Mouse (Mus musculus) lung, embryonic 14.5 days (tissue): ENCODE data around the gene Birc2. TPM values are rescaled to one million over a fixed set of nuclear protein-coding genes. Genes with fewer than 3 reads are reported as not detected.

Source experiments
- ATAC-seq: fragments of 200-750 bp; cut with Nextera tagmentation; 2 replicates; pipeline ENCODE4 v1.8.0; 2017; ENCODE audit warnings: mild to moderate bottlenecking, moderate TSS enrichment, moderate library complexity; ENCODE audit not compliant: insufficient read depth
- DNase-seq: peaks from one replicate; pipeline ENCODE4 v3.0.0-alpha.2; 2015
- H3K27ac ChIP-seq: fragments of 300-500 bp; sonication (generic); 2 replicates; pipeline ENCODE4 v1.5.1; 2014; ENCODE audit warnings: low read depth, mild to moderate bottlenecking, moderate library complexity
- H3K27me3 ChIP-seq: fragments of 300-500 bp; sonication (generic); 2 replicates; pipeline ENCODE4 v1.6.1; 2014; ENCODE audit warnings: low read length, control low read depth; ENCODE audit not compliant: insufficient read depth
- H3K36me3 ChIP-seq: fragments of 300-500 bp; sonication (generic); 2 replicates; pipeline ENCODE4 v1.6.1; 2014; ENCODE audit warnings: control low read depth; ENCODE audit not compliant: insufficient read depth
- H3K4me1 ChIP-seq: fragments of 300-500 bp; sonication (generic); 2 replicates; pipeline ENCODE4 v1.6.1; 2014; ENCODE audit warnings: antibody characterized with exemption, control low read depth; ENCODE audit not compliant: insufficient read depth
- H3K4me2 ChIP-seq: fragments of 300-500 bp; sonication (generic); 2 replicates; pipeline ENCODE4 v1.6.1; 2014; ENCODE audit warnings: mild to moderate bottlenecking
- H3K4me3 ChIP-seq: fragments of 300-500 bp; sonication (generic); 2 replicates; pipeline ENCODE4 v1.5.1; 2014; ENCODE audit warnings: low read depth, low read length
- H3K9ac ChIP-seq: fragments of 300-500 bp; sonication (generic); 2 replicates; pipeline ENCODE4 v1.6.1; 2014
- H3K9me3 ChIP-seq: fragments of 300-500 bp; sonication (generic); 2 replicates; pipeline ENCODE4 v1.6.1; 2016; ENCODE audit warnings: low read depth, low read length, control low read depth
- CTCF ChIP-seq: IDR thresholded peaks from 2 replicates; pipeline ENCODE4 v1.5.1; 2016; ENCODE audit warnings: antibody characterized with exemption, low read depth
- WGBS: fragments of 180-500 bp; shearing (Covaris S2); extraction: QIAGEN DNeasy Blood & Tissue Kit; methylation state at CpG from one replicate; pipeline ENCODE4 v1.1.7; 2014; 5-methylcytosine and 5-hydroxymethylcytosine counted together
- polyA plus RNA-seq: library from polyadenylated mRNA; unstranded; fragments of >200 nt; fragmentation: Nextera tagmentation; extraction: Ambion mirVana; gene quantifications from 2 replicates; pipeline ENCODE4 v1.2.1, GENCODE M21; 2014

The Birc2 gene
- polyA plus RNA-seq, 1 experiment from 2014 or later: 36.2 TPM

DNA sequence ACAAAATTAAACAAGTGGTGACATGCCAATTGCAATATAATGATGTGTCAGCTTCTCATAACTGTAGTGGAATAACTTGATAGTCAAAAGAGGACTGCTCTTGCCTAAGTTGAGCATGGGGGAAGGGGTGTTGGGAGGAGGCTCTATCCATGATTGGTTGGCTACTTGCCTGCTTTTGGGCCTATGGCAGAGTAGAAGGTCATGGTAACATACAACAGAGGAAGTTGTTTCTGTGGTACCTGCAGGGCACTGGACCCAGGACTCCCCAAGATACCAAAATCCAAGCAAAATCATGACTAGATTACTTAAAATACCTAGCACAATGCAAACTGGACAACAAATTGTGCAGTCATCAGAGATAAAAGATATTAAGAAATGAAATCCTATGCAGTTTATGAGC, 41.3 kb downstream of the Birc2 start:
- no peak for TF ChIP-seq CTCF
- H3K9me3 ChIP-seq: no peaks in the 10 kb centered on the region
- no peak for DNase-seq
- H3K4me1 ChIP-seq: no peaks in the 10 kb centered on the region
- no peak overlapping the region for H3K4me2 ChIP-seq
- H3K9ac ChIP-seq: no peak overlapping the region
- H3K27ac ChIP-seq: no peak overlapping the region
- H3K27me3 ChIP-seq: no peaks in the 10 kb centered on the region
- H3K36me3 ChIP-seq: peaks cover 33% of the 10 kb centered on the region
- H3K4me3 ChIP-seq: no peak overlapping the region
- no peak for ATAC-seq

DNA sequence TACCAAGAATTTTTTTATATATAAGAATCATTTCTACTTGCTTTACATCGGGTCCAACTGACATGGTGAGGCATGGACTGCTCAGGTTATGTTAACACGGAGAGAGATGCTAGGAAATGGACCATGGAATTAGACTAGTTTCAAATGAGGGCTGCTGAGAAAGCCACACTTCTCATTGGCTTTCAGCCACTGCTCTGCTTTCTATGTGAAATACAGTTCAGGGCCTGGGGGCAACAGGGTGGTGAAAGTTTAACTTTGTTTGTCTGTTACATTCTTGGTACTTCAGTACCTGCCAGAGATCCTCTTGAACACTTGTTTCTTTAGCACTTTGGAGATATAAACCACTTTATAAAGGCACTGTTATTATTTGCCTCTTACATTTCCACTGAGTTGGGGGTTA, 43.3 kb downstream of the Birc2 start:
- no peak overlapping the region for H3K27ac ChIP-seq
- no peak overlapping the region for H3K9ac ChIP-seq
- peaks cover 41% of the 10 kb centered on the region for H3K36me3 ChIP-seq
- no peak for TF ChIP-seq CTCF
- ATAC-seq (no peak), DNase-seq (no peak)
- no peaks in the 10 kb centered on the region for H3K4me1 ChIP-seq
- 85% methylated on average over 2 of the region's 2 CpGs for WGBS
- no peak overlapping the region for H3K4me2 ChIP-seq
- no peaks in the 10 kb centered on the region for H3K27me3 ChIP-seq
- H3K4me3 ChIP-seq: no peak overlapping the region
- no peaks in the 10 kb centered on the region for H3K9me3 ChIP-seq

DNA sequence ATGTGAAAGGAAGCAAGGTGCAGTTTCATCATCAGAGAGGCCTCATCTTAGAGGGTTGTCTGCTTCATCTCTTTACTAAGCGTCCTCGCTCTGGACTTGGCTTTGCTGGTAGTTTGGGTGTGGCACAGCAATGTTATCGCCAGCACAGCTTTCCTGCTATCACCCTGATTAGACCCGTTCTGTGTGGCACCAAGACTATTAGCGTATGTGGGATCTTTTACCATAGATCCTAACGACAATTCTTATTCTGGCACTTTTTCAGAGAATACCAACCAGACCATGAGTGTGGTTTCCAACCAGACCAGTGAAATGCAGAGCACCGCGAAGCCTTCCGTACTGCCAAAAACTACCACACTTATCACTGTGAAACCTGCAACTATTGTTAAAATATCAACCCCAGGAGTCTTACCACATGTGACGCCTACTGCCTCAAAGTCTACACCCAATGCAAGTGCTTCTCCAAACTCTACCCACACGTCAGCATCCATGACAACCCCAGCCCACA, 46.2 kb downstream of the Birc2 start:
- ATAC-seq (no peak), DNase-seq (no peak)
- Histone ChIP-seq H3K27me3 (no peaks in the 10 kb centered on the region), H3K27ac (no peak overlapping the region), H3K4me1 (no peaks in the 10 kb centered on the region), H3K4me3 (no peak overlapping the region), H3K9me3 (no peaks in the 10 kb centered on the region), H3K36me3 (peaks cover 52% of the 10 kb centered on the region), H3K9ac (no peak overlapping the region), H3K4me2 (no peak overlapping the region)
- TF ChIP-seq CTCF: no peak
- WGBS: 90% methylated on average over 11 of the region's 11 CpGs

GRCm38 (mm10) chr9:7789764-7790575, 46.9 kb downstream of the Birc2 start:
- no peaks in the 10 kb centered on the region for H3K9me3 ChIP-seq
- WGBS: 73% methylated on average over 8 of the region's 8 CpGs
- no peaks in the 10 kb centered on the region for H3K4me1 ChIP-seq
- DNase-seq: no peak
- H3K27ac ChIP-seq: no peak overlapping the region
- ATAC-seq: no peak
- no peak overlapping the region for H3K9ac ChIP-seq
- no peak for TF ChIP-seq CTCF
- H3K27me3 ChIP-seq: no peaks in the 10 kb centered on the region
- no peak overlapping the region for H3K4me2 ChIP-seq
- no peak overlapping the region for H3K4me3 ChIP-seq
- peaks cover 56% of the 10 kb centered on the region for H3K36me3 ChIP-seq

DNA sequence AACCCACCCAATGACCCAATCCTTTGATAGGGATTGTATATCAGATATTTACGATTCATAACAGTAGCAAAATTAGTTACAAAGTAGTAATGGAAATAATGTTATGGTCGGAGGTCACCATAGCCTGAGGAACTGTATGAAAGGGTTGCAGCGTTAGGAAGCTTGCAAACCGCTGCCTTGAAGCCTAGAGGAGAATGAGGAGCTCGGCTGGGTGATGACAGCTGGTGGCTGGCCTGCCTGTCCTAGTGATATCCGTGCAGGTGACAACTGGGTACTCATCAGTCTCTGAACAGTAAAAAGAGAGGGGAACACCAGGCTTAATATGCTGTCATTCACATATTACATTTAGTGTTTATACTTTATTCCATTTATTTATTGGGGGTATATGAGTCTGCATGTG, 48.5 kb downstream of the Birc2 start:
- no peak for DNase-seq
- Histone ChIP-seq H3K27me3 (no peaks in the 10 kb centered on the region), H3K4me3 (no peak overlapping the region), H3K9ac (no peak overlapping the region), H3K27ac (no peak overlapping the region), H3K9me3 (no peaks in the 10 kb centered on the region), H3K4me2 (no peak overlapping the region), H3K4me1 (no peaks in the 10 kb centered on the region), H3K36me3 (peaks cover 55% of the 10 kb centered on the region)
- TF ChIP-seq CTCF: no peak
- no peak for ATAC-seq
- 86% methylated on average over 6 of the region's 6 CpGs for WGBS

- Histone ChIP-seq H3K9me3 (no peaks in the 10 kb centered on the region), H3K4me3 (no peak overlapping the region), H3K27ac (no peak overlapping the region), H3K4me2 (no peak overlapping the region), H3K9ac (no peak overlapping the region), H3K27me3 (no peaks in the 10 kb centered on the region), H3K4me1 (no peaks in the 10 kb centered on the region), H3K36me3 (peaks cover 43% of the 10 kb centered on the region)
- WGBS: 89% methylated on average over 7 of the region's 7 CpGs
- DNase-seq (no peak), ATAC-seq (no peak)
- no peak for TF ChIP-seq CTCF
Observed at GRCm38 (mm10) chr9:7786086-7786485, 50.8 kb downstream of the Birc2 start.

GRCm38 (mm10) chr9:7785396-7785795, 51.5 kb downstream of the Birc2 start:
- Histone ChIP-seq H3K27ac (no peak overlapping the region), H3K4me1 (no peaks in the 10 kb centered on the region), H3K4me2 (no peak overlapping the region), H3K9ac (no peak overlapping the region), H3K4me3 (no peak overlapping the region), H3K9me3 (no peaks in the 10 kb centered on the region), H3K36me3 (peaks cover 36% of the 10 kb centered on the region), H3K27me3 (no peaks in the 10 kb centered on the region)
- WGBS: 69% methylated on average over 3 of the region's 3 CpGs
- ATAC-seq (no peak), DNase-seq (no peak)
- no peak for TF ChIP-seq CTCF
